Mouse (Mus musculus) embryonic facial prominence, embryonic 11.5 days (tissue): ENCODE results near the gene Cinp. TPM values are rescaled to one million over a fixed set of nuclear protein-coding genes. Genes with fewer than 3 reads are reported as not detected.

Source experiments
- ATAC-seq: fragments of 200-750 bp; cut with Nextera tagmentation; replicated peaks from 2 replicates; pipeline ENCODE4 v1.8.0; 2017; ENCODE audit warnings: low read depth; ENCODE audit not compliant: insufficient number of reproducible peaks, low FRiP score, low TSS enrichment
- DNase-seq: peaks from one replicate; pipeline ENCODE4 v3.0.0-alpha.2; 2015; ENCODE audit warnings: low spot score
- H3K27ac ChIP-seq: fragments of 300-500 bp; sonication (generic); replicated peaks from 2 replicates; pipeline ENCODE4 v1.5.1; 2014; ENCODE audit warnings: mild to moderate bottlenecking, low read depth, low read length, control low read depth
- H3K27me3 ChIP-seq: fragments of 300-500 bp; sonication (generic); 2 replicates; pipeline ENCODE4 v1.6.1; 2014; ENCODE audit warnings: mild to moderate bottlenecking, low read length, moderate library complexity, mixed read lengths; ENCODE audit not compliant: control insufficient read depth, insufficient read depth
- H3K36me3 ChIP-seq: fragments of 300-500 bp; sonication (generic); replicated peaks from 2 replicates; pipeline ENCODE4 v1.6.1; 2014; ENCODE audit warnings: low read depth, mild to moderate bottlenecking, low read length, moderate library complexity, mixed read lengths; ENCODE audit not compliant: control insufficient read depth, insufficient read depth
- H3K4me1 ChIP-seq: fragments of 300-500 bp; sonication (generic); 2 replicates; pipeline ENCODE4 v1.6.1; 2014; ENCODE audit warnings: low read length, mixed read lengths; ENCODE audit not compliant: control insufficient read depth, insufficient read depth
- H3K4me2 ChIP-seq: fragments of 300-500 bp; sonication (generic); 2 replicates; pipeline ENCODE4 v1.6.1; 2014; ENCODE audit warnings: low read depth, mild to moderate bottlenecking, control low read depth, low read length, moderate library complexity
- H3K4me3 ChIP-seq: fragments of 300-500 bp; sonication (generic); 2 replicates; pipeline ENCODE4 v1.5.1; 2014; ENCODE audit warnings: low read depth, low read length, control low read depth
- H3K9ac ChIP-seq: fragments of 300-500 bp; sonication (generic); replicated peaks from 2 replicates; pipeline ENCODE4 v1.6.1; 2014; ENCODE audit warnings: mild to moderate bottlenecking, control low read depth, low read length
- H3K9me3 ChIP-seq: fragments of 300-500 bp; sonication (generic); replicated peaks from 2 replicates; pipeline ENCODE4 v1.6.1; 2016; ENCODE audit warnings: mild to moderate bottlenecking, low read length, inconsistent platforms, mixed read lengths; ENCODE audit not compliant: control insufficient read depth
- WGBS: fragments of 180-500 bp; shearing (Covaris S2); extraction: QIAGEN DNeasy Blood & Tissue Kit; methylation state at CpG from one replicate; pipeline ENCODE4 v1.1.7; 2014; 5-methylcytosine and 5-hydroxymethylcytosine counted together
- polyA plus RNA-seq: library from polyadenylated mRNA; unstranded; fragments of >200 nt; fragmentation: Nextera tagmentation; extraction: Ambion mirVana; gene quantifications from 2 replicates; pipeline ENCODE4 v1.2.1, GENCODE M21; 2014

Gene Cinp
- polyA plus RNA-seq, 1 experiment from 2014 or later: 92.2 TPM

DNA sequence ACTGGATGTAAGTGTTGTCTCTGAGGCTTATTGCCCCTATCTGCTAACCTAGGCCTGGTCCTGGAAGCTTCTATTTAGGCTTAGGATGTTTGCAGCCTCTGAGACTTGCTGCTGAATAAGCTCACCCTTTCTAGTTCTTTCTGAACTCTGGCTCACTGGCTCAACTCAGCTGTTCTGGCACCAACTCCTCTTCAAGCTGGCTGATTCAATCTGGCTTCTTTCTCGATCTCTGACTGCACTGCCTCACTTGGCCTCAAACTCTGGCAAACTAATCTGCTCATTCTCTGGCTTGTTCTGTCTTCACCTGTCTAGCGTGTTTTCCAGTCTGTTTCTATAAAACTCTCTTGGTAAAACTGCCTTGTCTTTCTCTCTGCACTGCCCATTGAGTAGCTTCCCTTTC is 13.6 kb downstream of the Cinp start:
- Histone ChIP-seq H3K9ac (no peak overlapping the region), H3K36me3 (peaks cover 5% of the 10 kb centered on the region), H3K4me1 (no peaks in the 10 kb centered on the region), H3K9me3 (no peaks in the 10 kb centered on the region), H3K27ac (no peak overlapping the region), H3K4me3 (no peak overlapping the region), H3K4me2 (no peak overlapping the region), H3K27me3 (no peaks in the 10 kb centered on the region)
- no peak for DNase-seq
- 94% methylated on average over 2 of the region's 2 CpGs for WGBS
- no peak for ATAC-seq

DNA sequence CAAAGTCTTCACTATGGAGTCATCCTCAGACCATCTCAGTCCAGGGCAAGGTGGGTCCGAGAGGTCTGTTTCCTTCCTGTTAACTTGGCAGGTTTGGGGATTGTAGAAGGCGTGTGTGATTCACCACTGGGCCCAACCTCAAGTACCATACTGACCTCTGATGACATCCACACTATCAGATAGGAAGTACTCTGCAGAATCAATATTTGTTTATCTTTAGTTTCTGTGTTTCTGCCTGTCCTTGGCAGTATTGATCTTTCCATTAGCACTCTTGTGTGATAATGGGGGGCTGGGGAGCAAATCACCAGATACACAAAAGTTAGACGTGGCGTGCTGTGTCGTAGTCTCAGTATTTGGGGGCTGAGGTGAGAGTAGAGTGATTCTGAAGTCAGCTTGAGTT is 17.7 kb downstream of the Cinp start:
- peaks cover 5% of the 10 kb centered on the region for H3K36me3 ChIP-seq
- no peaks in the 10 kb centered on the region for H3K9me3 ChIP-seq
- no peak overlapping the region for H3K4me2 ChIP-seq
- no peak overlapping the region for H3K27ac ChIP-seq
- 92% methylated on average over 5 of the region's 5 CpGs for WGBS
- H3K4me1 ChIP-seq: no peaks in the 10 kb centered on the region
- H3K4me3 ChIP-seq: no peak overlapping the region
- DNase-seq (no peak), ATAC-seq (no peak)
- no peaks in the 10 kb centered on the region for H3K27me3 ChIP-seq
- H3K9ac ChIP-seq: no peak overlapping the region

DNA sequence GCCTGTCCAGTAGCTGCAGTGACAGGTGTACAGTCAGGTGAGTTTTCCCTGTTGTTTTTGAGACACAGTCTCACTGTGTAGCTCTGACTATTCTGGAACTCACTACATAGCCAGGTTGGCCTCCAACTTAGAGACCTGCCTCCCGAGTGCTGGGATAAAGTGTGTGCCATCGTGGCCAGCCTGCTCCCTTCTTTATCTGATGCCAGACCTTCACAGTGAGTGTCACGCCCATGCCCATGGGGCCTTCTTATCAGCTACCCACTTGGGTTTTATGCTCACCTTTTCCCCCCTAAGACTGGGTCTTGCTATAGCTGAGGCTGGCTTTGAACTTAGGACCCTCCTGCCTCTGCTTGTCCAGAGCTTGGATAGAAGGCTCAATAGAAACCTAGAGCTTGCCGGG is 18.8 kb downstream of the Cinp start:
- H3K27me3 ChIP-seq: no peaks in the 10 kb centered on the region
- peaks cover 5% of the 10 kb centered on the region for H3K36me3 ChIP-seq
- H3K27ac ChIP-seq: no peak overlapping the region
- no peak overlapping the region for H3K4me2 ChIP-seq
- ATAC-seq: no peak
- H3K4me1 ChIP-seq: no peaks in the 10 kb centered on the region
- no peak overlapping the region for H3K4me3 ChIP-seq
- no peak overlapping the region for H3K9ac ChIP-seq
- H3K9me3 ChIP-seq: no peaks in the 10 kb centered on the region
- WGBS: 84% methylated on average over 4 of the region's 4 CpGs
- no peak for DNase-seq

DNA sequence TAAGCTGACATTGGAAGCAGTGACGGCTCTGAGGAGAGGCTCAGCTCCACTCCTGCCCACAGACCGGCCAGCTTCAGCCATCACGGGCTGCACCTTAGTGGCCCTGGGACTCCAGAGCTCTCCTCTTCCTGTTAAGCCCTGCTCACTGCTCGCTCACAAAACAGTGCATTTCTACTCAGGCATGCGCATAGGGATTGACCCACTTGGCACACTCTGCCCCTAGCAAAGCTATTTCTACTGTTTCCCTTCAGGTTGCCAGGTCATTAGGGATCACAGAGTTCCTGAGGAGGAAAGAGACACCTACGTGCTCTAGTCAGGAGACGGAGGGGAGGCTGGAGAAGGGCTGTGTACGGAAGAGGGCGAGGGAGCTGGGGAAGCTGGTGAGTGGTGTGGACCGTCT is 23.0 kb downstream of the Cinp start:
- Histone ChIP-seq H3K27me3 (no peaks in the 10 kb centered on the region), H3K27ac (no peak overlapping the region), H3K4me2 (no peak overlapping the region), H3K4me3 (no peak overlapping the region), H3K9ac (no peak overlapping the region), H3K4me1 (no peaks in the 10 kb centered on the region), H3K9me3 (no peaks in the 10 kb centered on the region), H3K36me3 (peaks cover 3% of the 10 kb centered on the region)
- ATAC-seq: no peak
- DNase-seq: no peak
- WGBS: 84% methylated on average over 10 of the region's 10 CpGs

DNA sequence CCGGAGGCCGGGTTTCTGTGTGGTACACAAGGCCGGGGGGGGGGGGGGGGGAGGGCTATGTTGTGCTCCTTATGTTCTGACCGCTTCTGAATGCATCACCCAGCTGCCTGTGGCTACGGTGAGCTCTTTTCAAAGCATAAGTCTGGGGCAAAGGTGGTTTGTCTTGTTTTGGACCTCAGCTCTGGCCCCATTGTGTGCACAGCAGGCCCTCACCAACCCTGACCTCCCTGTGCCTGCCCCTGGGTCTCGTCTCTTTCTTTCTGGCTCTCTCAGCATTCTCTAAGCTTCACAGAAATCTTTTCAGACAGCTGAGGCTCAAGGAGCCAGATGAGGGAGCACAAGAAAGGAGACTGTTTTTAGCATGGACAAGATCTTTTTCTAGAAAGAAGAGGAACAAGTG is 23.4 kb downstream of the Cinp start:
- H3K9me3 ChIP-seq: no peaks in the 10 kb centered on the region
- no peaks in the 10 kb centered on the region for H3K4me1 ChIP-seq
- no peaks in the 10 kb centered on the region for H3K27me3 ChIP-seq
- no peak overlapping the region for H3K27ac ChIP-seq
- H3K4me2 ChIP-seq: no peak overlapping the region
- H3K4me3 ChIP-seq: no peak overlapping the region
- DNase-seq (no peak), ATAC-seq (0 out of 2 replicates have a peak, but pooled peaks have one; percentile 21)
- H3K9ac ChIP-seq: no peak overlapping the region
- H3K36me3 ChIP-seq: peaks cover 3% of the 10 kb centered on the region
- 63% methylated on average over 5 of the region's 6 CpGs for WGBS

DNA sequence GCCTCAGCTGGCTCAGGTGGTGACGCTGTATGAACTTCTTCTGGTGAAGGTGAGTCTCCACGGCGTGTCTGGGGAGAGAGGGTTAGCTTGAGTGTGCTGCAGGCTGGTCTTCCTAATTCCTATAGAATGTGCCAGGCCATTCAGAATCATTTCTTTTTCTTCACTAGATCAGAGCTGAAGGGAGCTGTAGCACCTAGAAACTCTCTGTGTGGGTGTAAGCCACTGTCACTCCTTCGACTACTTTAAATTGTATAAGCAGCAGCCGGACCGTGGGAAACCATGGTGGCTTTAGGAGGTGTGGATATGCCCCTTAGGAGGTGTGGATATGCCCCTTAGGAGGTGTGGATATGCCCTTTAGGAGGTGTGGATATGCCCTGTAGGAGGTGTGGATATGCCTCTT is 24.9 kb downstream of the Cinp start:
- no peak overlapping the region for H3K9ac ChIP-seq
- H3K36me3 ChIP-seq: peaks cover 3% of the 10 kb centered on the region
- no peak overlapping the region for H3K4me2 ChIP-seq
- DNase-seq (no peak), ATAC-seq (no peak)
- H3K4me1 ChIP-seq: no peaks in the 10 kb centered on the region
- H3K27ac ChIP-seq: no peak overlapping the region
- no peak overlapping the region for H3K4me3 ChIP-seq
- H3K27me3 ChIP-seq: no peaks in the 10 kb centered on the region
- H3K9me3 ChIP-seq: no peaks in the 10 kb centered on the region
- 91% methylated on average over 6 of the region's 6 CpGs for WGBS

DNA sequence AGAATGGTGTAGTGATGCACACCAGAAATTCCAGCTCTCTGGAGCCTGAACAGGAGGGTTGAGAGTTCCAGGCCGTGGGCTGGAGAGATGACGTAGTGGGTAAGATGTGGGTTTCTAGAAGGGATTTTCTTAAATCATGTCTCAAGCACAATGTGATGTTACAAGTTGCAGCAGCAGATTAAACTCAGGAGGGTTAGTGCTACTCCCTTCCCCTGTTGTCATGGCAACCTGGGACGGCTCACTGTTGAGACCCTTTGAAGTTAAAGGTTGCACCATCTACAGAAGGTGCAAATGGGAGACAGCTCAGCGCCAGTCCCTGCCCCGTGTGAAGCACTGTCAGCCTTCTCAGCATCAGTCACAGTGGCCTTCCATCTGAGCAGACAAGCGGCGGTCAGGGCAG is 27.7 kb downstream of the Cinp start:
- Histone ChIP-seq H3K4me3 (no peak overlapping the region), H3K9me3 (no peaks in the 10 kb centered on the region), H3K4me1 (no peaks in the 10 kb centered on the region), H3K27ac (no peak overlapping the region), H3K27me3 (no peaks in the 10 kb centered on the region), H3K36me3 (no peaks in the 10 kb centered on the region; the same call in 1 of the 2 replicates), H3K4me2 (no peak overlapping the region), H3K9ac (no peak overlapping the region)
- DNase-seq (no peak), ATAC-seq (no peak)
- WGBS: 72% methylated on average over 7 of the region's 7 CpGs

DNA sequence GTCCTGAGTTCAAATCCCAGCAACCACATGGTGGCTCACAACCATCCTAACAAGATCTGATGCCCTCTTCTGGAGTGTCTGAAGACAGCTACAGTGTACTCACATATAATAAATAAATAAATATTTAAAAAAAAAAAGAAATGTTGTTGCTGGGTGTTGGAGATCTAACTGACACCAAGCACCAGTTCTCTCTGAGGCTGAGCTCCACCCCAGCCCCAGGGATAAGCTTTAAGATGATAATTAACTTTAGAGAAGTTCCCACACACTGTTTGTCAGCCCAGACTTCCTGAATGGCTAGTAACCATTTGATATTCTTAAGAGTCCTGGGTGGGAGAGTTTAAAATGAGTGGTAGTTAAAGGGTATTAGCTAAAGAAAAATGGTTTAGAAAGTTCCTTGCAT is 28.7 kb downstream of the Cinp start:
- ATAC-seq (no peak), DNase-seq (no peak)
- no peaks in the 10 kb centered on the region for H3K27me3 ChIP-seq
- H3K9me3 ChIP-seq: no peaks in the 10 kb centered on the region
- no peaks in the 10 kb centered on the region for H3K36me3 ChIP-seq
- no peak overlapping the region for H3K4me3 ChIP-seq
- no peaks in the 10 kb centered on the region for H3K4me1 ChIP-seq
- no peak overlapping the region for H3K4me2 ChIP-seq
- H3K9ac ChIP-seq: no peak overlapping the region
- no peak overlapping the region for H3K27ac ChIP-seq
